Comparison of ENCODE assay signal across 10 mouse cellular contexts in genomic region chr17:45544873-45545277, GRCm38 (mm10). TPM values are rescaled to one million over a fixed set of nuclear protein-coding genes. Genes with fewer than 3 reads are reported as not detected.
DNase-seq lines count a peak whose midpoint lies in the region; ATAC-seq and TF ChIP-seq lines count a peak whose summit lies in the region.
"Had no signal": no experiment of that assay in that cellular context is flagged by ENCODE, and none has a peak within 500 bp of the region (broad histone marks: within the 10 kb centered on the region; RNA-seq: fewer than 3 reads in every experiment).

No protein-coding gene starts in this region.

- WGBS in heart, embryonic 13.5 days, result under 1% methylated on average over 46 of the region's 46 CpGs
- WGBS in embryonic facial prominence, embryonic 11.5 days, result 3% methylated on average over 44 of the region's 46 CpGs
- WGBS in limb, embryonic 10.5 days, result 1% methylated on average over 46 of the region's 46 CpGs

- peaks cover 97% of the 10 kb centered on the region for H3K27me3 ChIP-seq in heart, embryonic 13.5 days (replicated peaks)
- H3K27me3 ChIP-seq in E14TG2a.4 (ENCODE audit: insufficient read depth, low read length), result peaks cover 78% of the 10 kb centered on the region
- H3K27me3 ChIP-seq in embryonic facial prominence, embryonic 11.5 days (ENCODE audit: control insufficient read depth, insufficient read depth, low read length), result peaks cover 49% of the 10 kb centered on the region
- H3K27me3 ChIP-seq in limb, embryonic 10.5 days (ENCODE audit: low read depth, poor library complexity, severe bottlenecking), result peaks cover 93% of the 10 kb centered on the region

- H3K9ac ChIP-seq in heart, embryonic 13.5 days, result 0 out of 2 replicates have a peak overlapping the region, but pooled peaks have one; percentile 44
- no peak overlapping the region for H3K9ac ChIP-seq in embryonic facial prominence, embryonic 11.5 days (replicated peaks; ENCODE audit: low read length)

- no peak for TF ChIP-seq CTCF in E14TG2a.4 (conservative IDR thresholded peaks at IDR 0.05; ENCODE audit: low read length)

- peaks cover 29% of the 10 kb centered on the region for H3K4me1 ChIP-seq in heart, embryonic 13.5 days
- peaks cover 54% of the 10 kb centered on the region for H3K4me1 ChIP-seq in E14TG2a.4 (replicated peaks; ENCODE audit: low read depth, low read length)
- peaks cover 8% of the 10 kb centered on the region for H3K4me1 ChIP-seq in embryonic facial prominence, embryonic 11.5 days (ENCODE audit: control insufficient read depth, insufficient read depth, low read length)
- peaks cover 47% of the 10 kb centered on the region for H3K4me1 ChIP-seq in limb, embryonic 10.5 days

- no peak for ATAC-seq in heart, embryonic 13.5 days (ENCODE audit: extremely low read depth, insufficient number of reproducible peaks, low FRiP score, low TSS enrichment)
- no peak for ATAC-seq in embryonic facial prominence, embryonic 11.5 days (replicated peaks; ENCODE audit: insufficient number of reproducible peaks, low FRiP score, low TSS enrichment, low read depth)

- no peak overlapping the region for H3K27ac ChIP-seq in heart, embryonic 13.5 days (replicated peaks)
- H3K27ac ChIP-seq in embryonic facial prominence, embryonic 11.5 days (replicated peaks; ENCODE audit: low read depth, low read length), result no peak overlapping the region
- H3K27ac ChIP-seq in limb, embryonic 10.5 days, result peak overlapping the region; percentile 38; the same call in 1 of the 2 replicates
- H3K27ac ChIP-seq: macrophage had no signal

- H3K4me3 ChIP-seq in heart, embryonic 13.5 days, result peak overlapping the region; percentile 46
- peak overlapping the region; percentile 75 for H3K4me3 ChIP-seq in E14TG2a.4 (replicated peaks; ENCODE audit: low read length)
- peak overlapping the region; percentile 2; the same call in 1 of the 2 replicates for H3K4me3 ChIP-seq in embryonic facial prominence, embryonic 11.5 days (ENCODE audit: low read depth, low read length)
- H3K4me3 ChIP-seq in limb, embryonic 10.5 days, result peak overlapping the region; percentile 45
- H3K4me3 ChIP-seq: erythroblast, embryonic 14.5 days had no signal

- no peaks in the 10 kb centered on the region for H3K9me3 ChIP-seq in heart, embryonic 13.5 days
- H3K9me3 ChIP-seq in E14TG2a.4 (ENCODE audit: low read length), result no peaks in the 10 kb centered on the region
- no peaks in the 10 kb centered on the region for H3K9me3 ChIP-seq in embryonic facial prominence, embryonic 11.5 days (replicated peaks; ENCODE audit: control insufficient read depth, low read length)
- no peaks in the 10 kb centered on the region for H3K9me3 ChIP-seq in limb, embryonic 10.5 days (replicated peaks)

- no peaks in the 10 kb centered on the region for H3K36me3 ChIP-seq in heart, embryonic 13.5 days
- no peaks in the 10 kb centered on the region for H3K36me3 ChIP-seq in E14TG2a.4 (ENCODE audit: insufficient read depth, low read length)
- no peaks in the 10 kb centered on the region; the same call in none of the 2 replicates for H3K36me3 ChIP-seq in embryonic facial prominence, embryonic 11.5 days (replicated peaks; ENCODE audit: control insufficient read depth, insufficient read depth, low read depth, low read length)
- H3K36me3 ChIP-seq in limb, embryonic 10.5 days, result peaks cover 14% of the 10 kb centered on the region

- DNase-seq in heart, adult 11 months, result no peak
- no peak for DNase-seq in embryonic facial prominence, embryonic 11.5 days (ENCODE audit: low spot score)
- DNase-seq in limb, embryonic 10.5 days (ENCODE audit: low spot score), result peak; percentile 64
- DNase-seq in frontal cortex, adult 2 months (ENCODE audit: extremely low spot score in 1 of 2, low spot score in 1 of 2), result no peak
- no peak for DNase-seq in layer of hippocampus, adult 11-12 months (ENCODE audit: low spot score)
- DNase-seq in adrenal gland, postnatal 25 days, result no peak

- peak overlapping the region; percentile 71 for H3K4me2 ChIP-seq in heart, embryonic 13.5 days
- peak overlapping the region; percentile 27 for H3K4me2 ChIP-seq in embryonic facial prominence, embryonic 11.5 days (ENCODE audit: low read depth, low read length)

RNA-seq across cellular contexts. Expression of gene Tmem151b, which starts 4.6 kb away (rescaled TPM):
- polyA plus RNA-seq in heart, embryonic 13.5 days (2015; fragmentation: Nextera tagmentation; extraction: Ambion mirVana), result 1.4 and 1.6 TPM in 2 replicates
- polyA plus RNA-seq in embryonic facial prominence, embryonic 11.5 days (2014; fragmentation: Nextera tagmentation; extraction: Ambion mirVana), result 5.4 and 6.3 TPM in 2 replicates
- 4.1 and 6.8 TPM in 2 replicates for polyA plus RNA-seq in limb, embryonic 10.5 days (2016; fragmentation: Nextera tagmentation; extraction: Ambion mirVana)
- 68.7 and 72.1 TPM in 2 replicates for polyA plus RNA-seq in frontal cortex, adult 2 months (2012; rRNA removed)
- total RNA-seq in adrenal gland, postnatal 25 days (2021), result 0.15 and 0.19 TPM in 2 replicates
- polyA plus RNA-seq: erythroblast, embryonic 14.5 days had no signal

RNA-seq across cellular contexts. Expression of gene Nfkbie, which starts 10.6 kb away (rescaled TPM):
- 2.7 TPM in 2 replicates for polyA plus RNA-seq in heart, embryonic 13.5 days (2015; fragmentation: Nextera tagmentation; extraction: Ambion mirVana)
- 3.5 and 5.3 TPM in 2 replicates for polyA plus RNA-seq in embryonic facial prominence, embryonic 11.5 days (2014; fragmentation: Nextera tagmentation; extraction: Ambion mirVana)
- 5.1 and 5.2 TPM in 2 replicates for polyA plus RNA-seq in limb, embryonic 10.5 days (2016; fragmentation: Nextera tagmentation; extraction: Ambion mirVana)
- polyA plus RNA-seq in frontal cortex, adult 2 months (2012; rRNA removed), result 1.8 and 2.0 TPM in 2 replicates
- 3.1 and 3.6 TPM in 2 replicates for total RNA-seq in adrenal gland, postnatal 25 days (2021)

RNA-seq across cellular contexts. Expression of gene Slc35b2, which starts 18.8 kb away (rescaled TPM):
- polyA plus RNA-seq in heart, embryonic 13.5 days (2015; fragmentation: Nextera tagmentation; extraction: Ambion mirVana), result 91.8 and 94.9 TPM in 2 replicates
- polyA plus RNA-seq in embryonic facial prominence, embryonic 11.5 days (2014; fragmentation: Nextera tagmentation; extraction: Ambion mirVana), result 85.6 and 92.2 TPM in 2 replicates
- polyA plus RNA-seq in limb, embryonic 10.5 days (2016; fragmentation: Nextera tagmentation; extraction: Ambion mirVana), result 102 and 105 TPM in 2 replicates
- 57.3 and 59.5 TPM in 2 replicates for polyA plus RNA-seq in frontal cortex, adult 2 months (2012; rRNA removed)
- 59.6 and 74.2 TPM in 2 replicates for total RNA-seq in adrenal gland, postnatal 25 days (2021)

RNA-seq across cellular contexts. Expression of gene Tcte1, which starts 21.6 kb away (rescaled TPM):
- 0.15 and 0.27 TPM in 2 replicates for polyA plus RNA-seq in heart, embryonic 13.5 days (2015; fragmentation: Nextera tagmentation; extraction: Ambion mirVana)
- 1.5 and 2.3 TPM in 2 replicates for polyA plus RNA-seq in embryonic facial prominence, embryonic 11.5 days (2014; fragmentation: Nextera tagmentation; extraction: Ambion mirVana)
- 1.4 and 1.5 TPM in 2 replicates for polyA plus RNA-seq in limb, embryonic 10.5 days (2016; fragmentation: Nextera tagmentation; extraction: Ambion mirVana)
- 2.0 and 2.1 TPM in 2 replicates for polyA plus RNA-seq in frontal cortex, adult 2 months (2012; rRNA removed)
- total RNA-seq in adrenal gland, postnatal 25 days (2021), result not detected in 2 replicates
- polyA plus RNA-seq: erythroblast, embryonic 14.5 days; macrophage had no signal

RNA-seq across cellular contexts. Expression of gene Hsp90ab1, which starts 28.2 kb away (rescaled TPM):
- 1,372 and 1,500 TPM in 2 replicates for polyA plus RNA-seq in heart, embryonic 13.5 days (2015; fragmentation: Nextera tagmentation; extraction: Ambion mirVana)
- 1,660 and 1,740 TPM in 2 replicates for polyA plus RNA-seq in embryonic facial prominence, embryonic 11.5 days (2014; fragmentation: Nextera tagmentation; extraction: Ambion mirVana)
- 2,007 and 2,405 TPM in 2 replicates for polyA plus RNA-seq in limb, embryonic 10.5 days (2016; fragmentation: Nextera tagmentation; extraction: Ambion mirVana)
- 952 and 985 TPM in 2 replicates for polyA plus RNA-seq in frontal cortex, adult 2 months (2012; rRNA removed)
- 1,940 and 2,378 TPM in 2 replicates for total RNA-seq in adrenal gland, postnatal 25 days (2021)

Comparison
In these comparisons a context has a peak if more than half of its experiments do, and no peak if none do; other contexts are left out.
1. H3K4me3 ChIP-seq: peak in every context shown above with its lines; median percentile 75 in E14TG2a.4; 46 in heart, embryonic 13.5 days; 45 in limb, embryonic 10.5 days; 2 in embryonic facial prominence, embryonic 11.5 days.